Mouse (Mus musculus) stomach, embryonic 15.5 days (tissue): ENCODE results near the gene Cpeb4. TPM values are rescaled to one million over a fixed set of nuclear protein-coding genes. Genes with fewer than 3 reads are reported as not detected.

Experiments
- ATAC-seq: fragments of 200-750 bp; cut with Nextera tagmentation; 2 replicates; pipeline ENCODE4 v1.8.0; 2017; ENCODE audit warnings: low read depth, moderate number of reproducible peaks, moderate TSS enrichment; ENCODE audit not compliant: insufficient read depth, low FRiP score
- H3K27ac ChIP-seq: fragments of 300-500 bp; sonication (generic); 2 replicates; pipeline ENCODE4 v1.5.1; 2015; ENCODE audit warnings: mild to moderate bottlenecking, inconsistent platforms
- H3K27me3 ChIP-seq: fragments of 300-500 bp; sonication (generic); replicated peaks from 2 replicates; pipeline ENCODE4 v1.6.1; 2015; ENCODE audit warnings: inconsistent platforms
- H3K36me3 ChIP-seq: fragments of 300-500 bp; sonication (generic); 2 replicates; pipeline ENCODE4 v1.6.1; 2015; ENCODE audit warnings: inconsistent platforms
- H3K4me1 ChIP-seq: fragments of 300-500 bp; sonication (generic); 2 replicates; pipeline ENCODE4 v1.6.1; 2015; ENCODE audit warnings: inconsistent platforms
- H3K4me2 ChIP-seq: fragments of 300-500 bp; sonication (generic); 2 replicates; pipeline ENCODE4 v1.6.1; 2015; ENCODE audit warnings: mild to moderate bottlenecking, inconsistent platforms
- H3K4me3 ChIP-seq: fragments of 300-500 bp; sonication (generic); replicated peaks from 2 replicates; pipeline ENCODE4 v1.5.1; 2015; ENCODE audit warnings: inconsistent platforms
- H3K9ac ChIP-seq: fragments of 300-500 bp; sonication (generic); 2 replicates; pipeline ENCODE4 v1.6.1; 2015; ENCODE audit warnings: inconsistent platforms
- H3K9me3 ChIP-seq: fragments of 300-500 bp; sonication (generic); 2 replicates; pipeline ENCODE4 v1.6.1; 2016; ENCODE audit warnings: inconsistent platforms
- WGBS: fragments of 180-500 bp; shearing (Covaris S2); methylation state at CpG from one replicate; pipeline ENCODE4 v1.1.7; 2015; 5-methylcytosine and 5-hydroxymethylcytosine counted together
- polyA plus RNA-seq: library from polyadenylated mRNA; unstranded; fragments of >200 nt; fragmentation: Nextera tagmentation; extraction: Ambion mirVana; gene quantifications from 2 replicates; pipeline ENCODE4 v1.2.1, GENCODE M21; 2015

The Cpeb4 gene
- polyA plus RNA-seq, 1 experiment from 2014 or later: 4.6 TPM

GRCm38 (mm10) chr11:31883671-31884070, 11.7 kb downstream of the Cpeb4 start:
- 65% methylated on average over 1 of the region's 1 CpGs for WGBS
- Histone ChIP-seq H3K27me3 (no peaks in the 10 kb centered on the region), H3K9ac (no peak overlapping the region), H3K4me3 (no peak overlapping the region), H3K27ac (no peak overlapping the region), H3K36me3 (no peaks in the 10 kb centered on the region), H3K9me3 (no peaks in the 10 kb centered on the region), H3K4me1 (no peaks in the 10 kb centered on the region), H3K4me2 (no peak overlapping the region)
- ATAC-seq: no peak

GRCm38 (mm10) chr11:31885765-31886164, 13.8 kb downstream of the Cpeb4 start:
- Histone ChIP-seq H3K9ac (no peak overlapping the region), H3K36me3 (no peaks in the 10 kb centered on the region), H3K4me3 (no peak overlapping the region), H3K4me1 (no peaks in the 10 kb centered on the region), H3K27me3 (no peaks in the 10 kb centered on the region), H3K27ac (no peak overlapping the region), H3K4me2 (no peak overlapping the region), H3K9me3 (no peaks in the 10 kb centered on the region)
- no peak for ATAC-seq
- 35% methylated on average over 1 of the region's 1 CpGs for WGBS

GRCm38 (mm10) chr11:31888229-31888628, 16.2 kb downstream of the Cpeb4 start:
- Histone ChIP-seq H3K9me3 (no peaks in the 10 kb centered on the region), H3K4me2 (no peak overlapping the region), H3K4me1 (no peaks in the 10 kb centered on the region), H3K9ac (no peak overlapping the region), H3K27me3 (no peaks in the 10 kb centered on the region), H3K27ac (no peak overlapping the region), H3K36me3 (no peaks in the 10 kb centered on the region), H3K4me3 (no peak overlapping the region)
- no peak for ATAC-seq
- 70% methylated on average over 1 of the region's 1 CpGs for WGBS

GRCm38 (mm10) chr11:31892152-31892551, 20.1 kb downstream of the Cpeb4 start:
- WGBS: 52% methylated on average over 3 of the region's 3 CpGs
- H3K4me3 ChIP-seq: no peak overlapping the region
- no peak for ATAC-seq
- no peak overlapping the region for H3K9ac ChIP-seq
- no peaks in the 10 kb centered on the region for H3K9me3 ChIP-seq
- no peaks in the 10 kb centered on the region for H3K27me3 ChIP-seq
- no peaks in the 10 kb centered on the region for H3K36me3 ChIP-seq
- H3K4me2 ChIP-seq: no peak overlapping the region
- H3K4me1 ChIP-seq: no peaks in the 10 kb centered on the region
- no peak overlapping the region for H3K27ac ChIP-seq

GRCm38 (mm10) chr11:31893639-31894038, 21.6 kb downstream of the Cpeb4 start:
- no peaks in the 10 kb centered on the region for H3K4me1 ChIP-seq
- H3K36me3 ChIP-seq: no peaks in the 10 kb centered on the region
- H3K27ac ChIP-seq: no peak overlapping the region
- WGBS: 80% methylated on average over 2 of the region's 2 CpGs
- no peak overlapping the region for H3K9ac ChIP-seq
- H3K4me2 ChIP-seq: no peak overlapping the region
- H3K9me3 ChIP-seq: no peaks in the 10 kb centered on the region
- no peak overlapping the region for H3K4me3 ChIP-seq
- ATAC-seq: no peak
- no peaks in the 10 kb centered on the region for H3K27me3 ChIP-seq

- Histone ChIP-seq H3K9ac (no peak overlapping the region), H3K4me2 (no peak overlapping the region), H3K4me1 (no peaks in the 10 kb centered on the region), H3K9me3 (no peaks in the 10 kb centered on the region), H3K4me3 (no peak overlapping the region), H3K36me3 (no peaks in the 10 kb centered on the region), H3K27me3 (no peaks in the 10 kb centered on the region), H3K27ac (no peak overlapping the region)
- no peak for ATAC-seq
- whole genome bisulfite sequencing: 77% methylated on average over 4 of the region's 4 CpGs
Measured at GRCm38 (mm10) chr11:31896065-31896792, 24.2 kb downstream of the Cpeb4 start.

- Histone ChIP-seq H3K27ac (no peak overlapping the region), H3K4me1 (no peaks in the 10 kb centered on the region), H3K27me3 (no peaks in the 10 kb centered on the region), H3K4me3 (no peak overlapping the region), H3K9ac (no peak overlapping the region), H3K9me3 (no peaks in the 10 kb centered on the region), H3K4me2 (no peak overlapping the region), H3K36me3 (no peaks in the 10 kb centered on the region)
- WGBS: 62% methylated on average over 3 of the region's 3 CpGs
- 0 out of 2 replicates have a peak, but pooled peaks have one; percentile 35 for ATAC-seq
Measured at GRCm38 (mm10) chr11:31896905-31897304, 24.9 kb downstream of the Cpeb4 start.

GRCm38 (mm10) chr11:31899166-31899565, 27.2 kb downstream of the Cpeb4 start:
- H3K9ac ChIP-seq: no peak overlapping the region
- no peaks in the 10 kb centered on the region for H3K36me3 ChIP-seq
- no peaks in the 10 kb centered on the region for H3K27me3 ChIP-seq
- no peaks in the 10 kb centered on the region for H3K4me1 ChIP-seq
- no peaks in the 10 kb centered on the region for H3K9me3 ChIP-seq
- no peak overlapping the region for H3K27ac ChIP-seq
- no peak overlapping the region for H3K4me2 ChIP-seq
- no peak for ATAC-seq
- H3K4me3 ChIP-seq: no peak overlapping the region

GRCm38 (mm10) chr11:31900736-31901135, 28.7 kb downstream of the Cpeb4 start:
- ATAC-seq: no peak
- H3K4me3 ChIP-seq: no peak overlapping the region
- H3K27me3 ChIP-seq: no peaks in the 10 kb centered on the region
- H3K4me2 ChIP-seq: no peak overlapping the region
- H3K9me3 ChIP-seq: no peaks in the 10 kb centered on the region
- H3K4me1 ChIP-seq: no peaks in the 10 kb centered on the region
- no peak overlapping the region for H3K27ac ChIP-seq
- H3K36me3 ChIP-seq: no peaks in the 10 kb centered on the region
- no peak overlapping the region for H3K9ac ChIP-seq
- WGBS: 14% methylated on average over 1 of the region's 1 CpGs

GRCm38 (mm10) chr11:31902251-31903001, 30.4 kb downstream of the Cpeb4 start:
- ATAC-seq: no peak
- Histone ChIP-seq H3K36me3 (no peaks in the 10 kb centered on the region), H3K27me3 (no peaks in the 10 kb centered on the region), H3K4me2 (no peak overlapping the region), H3K4me1 (no peaks in the 10 kb centered on the region), H3K9me3 (no peaks in the 10 kb centered on the region), H3K4me3 (no peak overlapping the region), H3K9ac (no peak overlapping the region), H3K27ac (no peak overlapping the region)
- WGBS: 71% methylated on average over 1 of the region's 1 CpGs

GRCm38 (mm10) chr11:31906499-31906898, 34.5 kb downstream of the Cpeb4 start:
- Histone ChIP-seq H3K27ac (no peak overlapping the region), H3K4me3 (no peak overlapping the region), H3K36me3 (no peaks in the 10 kb centered on the region), H3K9ac (no peak overlapping the region), H3K4me2 (no peak overlapping the region), H3K4me1 (no peaks in the 10 kb centered on the region), H3K9me3 (no peaks in the 10 kb centered on the region), H3K27me3 (no peaks in the 10 kb centered on the region)
- ATAC-seq: no peak

- WGBS: 65% methylated on average over 1 of the region's 1 CpGs
- H3K4me2 ChIP-seq: no peak overlapping the region
- H3K9me3 ChIP-seq: no peaks in the 10 kb centered on the region
- no peaks in the 10 kb centered on the region for H3K36me3 ChIP-seq
- no peak for ATAC-seq
- H3K27me3 ChIP-seq: no peaks in the 10 kb centered on the region
- no peaks in the 10 kb centered on the region for H3K4me1 ChIP-seq
- no peak overlapping the region for H3K4me3 ChIP-seq
- H3K9ac ChIP-seq: no peak overlapping the region
- H3K27ac ChIP-seq: no peak overlapping the region
Measured at GRCm38 (mm10) chr11:31907650-31908049, 35.6 kb downstream of the Cpeb4 start.
